Mouse (Mus musculus) embryo, embryonic 11.5 days (tissue): ENCODE results near the gene Zfp988.
"Not testable (repeated sequence)": the region's sequence is repeated elsewhere in the genome, so short reads cannot be mapped to it uniquely, and the experiment has no call there.

Experiments used
- DNase-seq: peaks from one replicate; pipeline ENCODE4 v3.0.0-alpha.2; 2012; ENCODE audit warnings: low read depth, low spot score

Gene Zfp988

GRCm38 (mm10) chr4:147305436-147305835 lies at the start of gene Zfp988:
Zfp988 (plus strand) TSS chr4:147305674.
- not testable (repeated sequence) for DNase-seq

- DNase-seq, result not testable (repeated sequence)
Measured at GRCm38 (mm10) chr4:147262708-147263107, 42.8 kb upstream of the Zfp988 start.

GRCm38 (mm10) chr4:147267302-147267701 lies 38.2 kb upstream of the Zfp988 start:
- DNase-seq, result not testable (repeated sequence)

GRCm38 (mm10) chr4:147268735-147269134 lies 36.7 kb upstream of the Zfp988 start:
- DNase-seq, result not testable (repeated sequence)

- not testable (repeated sequence) for DNase-seq
Measured at GRCm38 (mm10) chr4:147270026-147270425, 35.4 kb upstream of the Zfp988 start.

- not testable (repeated sequence) for DNase-seq
Measured at GRCm38 (mm10) chr4:147271601-147272000, 33.9 kb upstream of the Zfp988 start.

GRCm38 (mm10) chr4:147275021-147275772 lies 30.3 kb upstream of the Zfp988 start:
- DNase-seq, result not testable (repeated sequence)

- not testable (repeated sequence) for DNase-seq
Measured at GRCm38 (mm10) chr4:147275773-147276140, 29.7 kb upstream of the Zfp988 start.

- DNase-seq, result not testable (repeated sequence)
Measured at GRCm38 (mm10) chr4:147280406-147280805, 25.1 kb upstream of the Zfp988 start.

GRCm38 (mm10) chr4:147298585-147298984 lies 6.9 kb upstream of the Zfp988 start:
- not testable (repeated sequence) for DNase-seq

GRCm38 (mm10) chr4:147302375-147302774 lies 3.1 kb upstream of the Zfp988 start:
- DNase-seq, result not testable (repeated sequence)

- DNase-seq, result not testable (repeated sequence)
Measured at GRCm38 (mm10) chr4:147335036-147335690, 29.7 kb downstream of the Zfp988 start.

GRCm38 (mm10) chr4:147335691-147336367 lies 30.4 kb downstream of the Zfp988 start:
- not testable (repeated sequence) for DNase-seq

GRCm38 (mm10) chr4:147336368-147337195 lies 31.1 kb downstream of the Zfp988 start:
- DNase-seq, result not testable (repeated sequence)

GRCm38 (mm10) chr4:147337520-147337919 lies 32.0 kb downstream of the Zfp988 start:
- DNase-seq, result not testable (repeated sequence)

GRCm38 (mm10) chr4:147338032-147338610 lies 32.6 kb downstream of the Zfp988 start:
- DNase-seq, result no peak

GRCm38 (mm10) chr4:147338706-147339105 lies 33.2 kb downstream of the Zfp988 start:
- DNase-seq, result not testable (repeated sequence)

GRCm38 (mm10) chr4:147339601-147340219 lies 34.2 kb downstream of the Zfp988 start:
- not testable (repeated sequence) for DNase-seq

GRCm38 (mm10) chr4:147340236-147340635 lies 34.8 kb downstream of the Zfp988 start:
- not testable (repeated sequence) for DNase-seq

- DNase-seq, result not testable (repeated sequence)
Measured at GRCm38 (mm10) chr4:147340876-147341275, 35.4 kb downstream of the Zfp988 start.
